Mouse (Mus musculus): ENCODE measurements around the gene Fau.

The Fau gene

GRCm38 (mm10) chr19:6045366-6046293 is 12.0 kb upstream of the Fau start:
- 0 out of 2 replicates have a peak, but pooled peaks have one; percentile 3 for ATAC-seq (ENCODE audit: insufficient number of reproducible peaks, low FRiP score, low TSS enrichment)

- ATAC-seq (ENCODE audit: insufficient number of reproducible peaks, low FRiP score, low TSS enrichment): peak; percentile 89
Measured at GRCm38 (mm10) chr19:6046294-6047153, 11.1 kb upstream of the Fau start, which contains the start of gene Syvn1. Gene Syvn1, plus strand, starts transcription at chr19:6046576.

- ATAC-seq (ENCODE audit: insufficient number of reproducible peaks, low FRiP score, low TSS enrichment): peak; percentile 4; the same call in 1 of the 2 replicates
Measured at GRCm38 (mm10) chr19:6047154-6047898, 10.3 kb upstream of the Fau start.

GRCm38 (mm10) chr19:6047899-6048166 is 9.8 kb upstream of the Fau start:
- no peak for ATAC-seq (ENCODE audit: insufficient number of reproducible peaks, low FRiP score, low TSS enrichment)

- no peak for ATAC-seq (ENCODE audit: insufficient number of reproducible peaks, low FRiP score, low TSS enrichment)
Measured at GRCm38 (mm10) chr19:6048681-6049410, 8.8 kb upstream of the Fau start.

GRCm38 (mm10) chr19:6052516-6052915 is 5.1 kb upstream of the Fau start:
- ATAC-seq (ENCODE audit: insufficient number of reproducible peaks, low FRiP score, low TSS enrichment): no peak

- no peak for ATAC-seq (ENCODE audit: insufficient number of reproducible peaks, low FRiP score, low TSS enrichment)
Measured at GRCm38 (mm10) chr19:6054296-6054695, 3.3 kb upstream of the Fau start.

- no peak for ATAC-seq (ENCODE audit: insufficient number of reproducible peaks, low FRiP score, low TSS enrichment)
Measured at GRCm38 (mm10) chr19:6056696-6057095, 948 bp upstream of the Fau start.

- ATAC-seq (ENCODE audit: insufficient number of reproducible peaks, low FRiP score, low TSS enrichment): no peak
Measured at GRCm38 (mm10) chr19:6058513-6058912, 869 bp downstream of the Fau start.

GRCm38 (mm10) chr19:6058966-6059365 is 1.3 kb downstream of the Fau start:
- no peak for ATAC-seq (ENCODE audit: insufficient number of reproducible peaks, low FRiP score, low TSS enrichment)

GRCm38 (mm10) chr19:6061021-6061533 is 3.4 kb downstream of the Fau start, which contains the start of gene Znhit2:
Gene Znhit2, plus strand, starts transcription at chr19:6061192.
- ATAC-seq (ENCODE audit: insufficient number of reproducible peaks, low FRiP score, low TSS enrichment): peak; percentile 57; the same call in 1 of the 2 replicates

- ATAC-seq (ENCODE audit: insufficient number of reproducible peaks, low FRiP score, low TSS enrichment): no peak
Measured at GRCm38 (mm10) chr19:6061641-6062302, 4.1 kb downstream of the Fau start.

- no peak for ATAC-seq (ENCODE audit: insufficient number of reproducible peaks, low FRiP score, low TSS enrichment)
Measured at GRCm38 (mm10) chr19:6062418-6062817, 4.8 kb downstream of the Fau start.

GRCm38 (mm10) chr19:6063081-6063480 is 5.4 kb downstream of the Fau start:
- no peak for ATAC-seq (ENCODE audit: insufficient number of reproducible peaks, low FRiP score, low TSS enrichment)

GRCm38 (mm10) chr19:6066571-6066970 is 8.9 kb downstream of the Fau start:
- no peak for ATAC-seq (ENCODE audit: insufficient number of reproducible peaks, low FRiP score, low TSS enrichment)

- ATAC-seq (ENCODE audit: insufficient number of reproducible peaks, low FRiP score, low TSS enrichment): peak; percentile 63
Measured at GRCm38 (mm10) chr19:6067011-6067723, 9.5 kb downstream of the Fau start.

GRCm38 (mm10) chr19:6067724-6068415 is 10.2 kb downstream of the Fau start, which contains the start of gene Tm7sf2:
Gene Tm7sf2, minus strand, starts transcription at chr19:6068373.
- peak; percentile 69; the same call in 1 of the 2 replicates for ATAC-seq (ENCODE audit: insufficient number of reproducible peaks, low FRiP score, low TSS enrichment)

- ATAC-seq (ENCODE audit: insufficient number of reproducible peaks, low FRiP score, low TSS enrichment): no peak
Measured at GRCm38 (mm10) chr19:6068951-6069350, 11.3 kb downstream of the Fau start.

Data from cerebellum, adult (tissue).